Mouse (Mus musculus) heart, adult 9 months (tissue): ENCODE results near the gene Pias3.
A peak's percentile ranks its signal among the peaks of the same experiment; 100 is the strongest.
"Not testable (repeated sequence)": the region's sequence is repeated elsewhere in the genome, so short reads cannot be mapped to it uniquely, and the experiment has no call there.

Experiments
- DNase-seq, 2 experiments: peaks; one replicate each; pipeline ENCODE4 v3.0.0; 2022; ENCODE audit warnings: low spot score in 2 of 2

The Pias3 gene

GRCm38 (mm10) chr3:96684822-96685156 is 11.4 kb upstream of the Pias3 start:
- no peak for DNase-seq

- DNase-seq, result not testable (repeated sequence)
Observed at GRCm38 (mm10) chr3:96686057-96686456, 10.1 kb upstream of the Pias3 start.

- DNase-seq, result no peak
Observed at GRCm38 (mm10) chr3:96688854-96689253, 7.3 kb upstream of the Pias3 start.

GRCm38 (mm10) chr3:96690298-96690697 is 5.9 kb upstream of the Pias3 start:
- DNase-seq, result no peak

- no peak for DNase-seq
Observed at GRCm38 (mm10) chr3:96692506-96692905, 3.7 kb upstream of the Pias3 start.

GRCm38 (mm10) chr3:96693579-96693978 is 2.6 kb upstream of the Pias3 start:
- DNase-seq, result no peak

GRCm38 (mm10) chr3:96696766-96697732 is 865 bp downstream of the Pias3 start:
- peak; percentile 91 to 94 for DNase-seq

GRCm38 (mm10) chr3:96698993-96699690 is 3.0 kb downstream of the Pias3 start:
- DNase-seq, result no peak

- DNase-seq, result no peak
Observed at GRCm38 (mm10) chr3:96700376-96700775, 4.2 kb downstream of the Pias3 start.

- no peak for DNase-seq
Observed at GRCm38 (mm10) chr3:96701003-96701402, 4.8 kb downstream of the Pias3 start.

GRCm38 (mm10) chr3:96704778-96705177 is 8.6 kb downstream of the Pias3 start:
- DNase-seq, result no peak

- DNase-seq, result no peak
Observed at GRCm38 (mm10) chr3:96706217-96706616, 10.0 kb downstream of the Pias3 start.

GRCm38 (mm10) chr3:96706984-96707383 is 10.8 kb downstream of the Pias3 start:
- no peak for DNase-seq

- DNase-seq, result peak; percentile 66 to 80
Observed at GRCm38 (mm10) chr3:96707903-96708683, 11.9 kb downstream of the Pias3 start, which contains the start of gene Nudt17. TSS of gene Nudt17 (minus strand) at chr3:96708562.

GRCm38 (mm10) chr3:96708684-96709064 is 12.5 kb downstream of the Pias3 start:
- no peak for DNase-seq

- DNase-seq, result no peak
Observed at GRCm38 (mm10) chr3:96714286-96714685, 18.1 kb downstream of the Pias3 start.

- no peak for DNase-seq
Observed at GRCm38 (mm10) chr3:96715854-96716253, 19.7 kb downstream of the Pias3 start.

- no peak for DNase-seq
Observed at GRCm38 (mm10) chr3:96719173-96719572, 23.0 kb downstream of the Pias3 start.

- peak; percentile 98 to 99 for DNase-seq
Observed at GRCm38 (mm10) chr3:96727343-96727827, 31.2 kb downstream of the Pias3 start, which contains the start of the genes Polr3c and Rnf115. TSS of gene Polr3c (minus strand) at chr3:96727628. TSS of gene Rnf115 (plus strand) at chr3:96727664.

GRCm38 (mm10) chr3:96727828-96728633 is 31.8 kb downstream of the Pias3 start:
- peak in 1 of 2 experiments; percentile 29 for DNase-seq
